Mouse (Mus musculus): ENCODE measurements around the gene Gphn. TPM values are rescaled to one million over a fixed set of nuclear protein-coding genes. Genes with fewer than 3 reads are reported as not detected.

The Gphn gene
- total RNA-seq, 2 experiments from 2014 or later, result 22.8 TPM

DNA sequence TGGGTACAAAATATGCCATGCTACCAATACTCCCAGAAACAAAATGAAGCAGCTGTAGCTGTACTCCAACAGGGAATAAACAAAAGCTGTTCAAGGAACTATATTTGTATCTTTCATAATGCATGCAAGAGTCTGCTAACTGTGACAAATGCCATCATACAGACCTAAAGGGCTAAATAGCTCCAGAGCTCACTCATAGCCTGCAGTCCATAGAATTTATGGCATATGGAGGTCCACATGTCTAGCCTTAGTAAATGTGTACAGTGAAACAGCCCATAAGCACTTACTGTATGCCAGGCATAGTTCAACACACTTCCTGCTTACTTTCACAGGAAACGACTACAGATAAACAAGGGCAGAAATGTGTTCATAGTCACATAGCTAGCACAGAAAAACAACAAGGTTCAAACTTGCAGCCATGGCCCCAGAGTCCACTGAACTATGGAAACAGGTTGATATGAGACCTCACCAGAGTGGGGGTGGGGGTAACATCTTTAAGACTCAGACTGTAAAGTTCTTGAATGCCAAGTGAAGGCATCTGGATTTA, 459.6 kb downstream of the Gphn start:
- intact Hi-C loops (cut with DNase I), result no loop called here

GRCm38 (mm10) chr12:78688876-78689275, 462.7 kb downstream of the Gphn start:
- intact Hi-C loops (cut with DNase I), result no loop called here
- DNase-seq, result no peak

More for the DNA sequence above, 459.6 kb downstream of the Gphn start:
- no peak for DNase-seq

- intact Hi-C loops (cut with DNase I), result no loop called here
Observed at GRCm38 (mm10) chr12:78691325-78691724, 465.1 kb downstream of the Gphn start, which contains the start of gene Fam71d. Fam71d (plus strand) TSS chr12:78691535.

GRCm38 (mm10) chr12:78693281-78693680, 467.1 kb downstream of the Gphn start:
- intact Hi-C loops (cut with DNase I), result no loop called here
- DNase-seq, result no peak

More at GRCm38 (mm10) chr12:78691325-78691724, 465.1 kb downstream of the Gphn start, which contains the start of gene Fam71d:
- no peak for DNase-seq

- intact Hi-C loops (cut with DNase I), result no loop called here
- DNase-seq, result no peak
Observed at GRCm38 (mm10) chr12:78717783-78718182, 491.6 kb downstream of the Gphn start.

DNA sequence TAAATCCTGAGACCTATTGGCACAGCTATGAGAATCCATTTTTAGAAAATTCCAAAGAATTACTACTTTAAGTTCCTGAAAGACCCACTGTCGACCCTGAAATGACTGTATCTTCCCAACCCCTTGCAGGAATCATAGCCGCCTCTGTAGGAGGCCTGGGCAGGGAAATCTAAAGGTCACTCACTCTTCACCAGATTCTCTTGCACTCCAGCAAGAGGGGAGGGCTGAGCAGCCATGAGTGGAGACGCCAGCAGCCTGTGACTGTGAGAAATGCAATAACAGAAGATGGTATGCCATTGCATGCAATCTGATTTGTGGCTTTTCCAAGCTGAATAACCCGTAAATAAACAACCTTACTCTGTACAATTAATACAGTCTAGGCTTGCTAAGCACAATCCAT, 501.5 kb downstream of the Gphn start:
- intact Hi-C loops (cut with DNase I), result no loop called here
- DNase-seq, result no peak

Other genes with a start within 250 kb of the Gphn start
- gene Gm6657, start 32.1 kb upstream of the Gphn start, total RNA-seq (2021), result not detected